In genomic region chr13:115725356-115725952, GRCm38 (mm10) we compare ENCODE assay signal across 15 mouse cellular contexts.
A peak's percentile ranks its signal among the peaks of the same experiment; 100 is the strongest.
DNase-seq lines count a peak whose midpoint lies in the region; ATAC-seq and TF ChIP-seq lines count a peak whose summit lies in the region.
"Had no signal": no experiment of that assay in that cellular context is flagged by ENCODE, and none has a peak within 500 bp of the region (broad histone marks: within the 10 kb centered on the region; RNA-seq: fewer than 3 reads in every experiment).

No protein-coding gene starts in this region.

- no peak for ATAC-seq in heart, embryonic 13.5 days (ENCODE audit: extremely low read depth, insufficient number of reproducible peaks, low FRiP score, low TSS enrichment)
- peak; percentile 42; the same call in 1 of the 2 replicates for ATAC-seq in midbrain, embryonic 15.5 days (replicated peaks)
- ATAC-seq in midbrain, embryonic 11.5 days (ENCODE audit: low FRiP score): no peak

- H3K27ac ChIP-seq in heart, embryonic 13.5 days (replicated peaks): no peak overlapping the region
- no peak overlapping the region for H3K27ac ChIP-seq in midbrain, embryonic 15.5 days
- H3K27ac ChIP-seq in midbrain, embryonic 11.5 days (ENCODE audit: low read depth, low read length): no peak overlapping the region
- H3K27ac ChIP-seq: embryonic facial prominence, embryonic 12.5 days; limb, embryonic 12.5 days; liver, embryonic 15.5 days had no signal

- H3K4me2 ChIP-seq in heart, embryonic 13.5 days: peak overlapping the region; percentile 22; the same call in 1 of the 2 replicates
- H3K4me2 ChIP-seq in midbrain, embryonic 15.5 days: no peak overlapping the region
- H3K4me2 ChIP-seq in midbrain, embryonic 11.5 days: no peak overlapping the region
- H3K4me2 ChIP-seq: embryonic facial prominence, embryonic 12.5 days; limb, embryonic 12.5 days; liver, embryonic 15.5 days had no signal

- TF ChIP-seq POLR2A in brain, embryonic 14.5 days (IDR thresholded peaks at IDR 0.05; ENCODE audit: borderline replicate concordance, extremely low read depth, insufficient read depth, insufficient read length, poor library complexity, severe bottlenecking): no peak

- H3K9ac ChIP-seq in heart, embryonic 13.5 days: no peak overlapping the region
- no peak overlapping the region for H3K9ac ChIP-seq in midbrain, embryonic 15.5 days
- no peak overlapping the region for H3K9ac ChIP-seq in midbrain, embryonic 11.5 days (ENCODE audit: low read length)
- H3K9ac ChIP-seq: embryonic facial prominence, embryonic 12.5 days; limb, embryonic 12.5 days; liver, embryonic 15.5 days had no signal

- WGBS in heart, embryonic 13.5 days: 34% methylated on average over 5 of the region's 5 CpGs
- WGBS in midbrain, embryonic 15.5 days: 71% methylated on average over 5 of the region's 5 CpGs
- 76% methylated on average over 5 of the region's 5 CpGs for WGBS in midbrain, embryonic 11.5 days

- 0 out of 2 replicates have a peak, but pooled peaks cover 4% of the 10 kb centered on the region for H3K4me1 ChIP-seq in heart, embryonic 13.5 days
- no peaks in the 10 kb centered on the region for H3K4me1 ChIP-seq in midbrain, embryonic 15.5 days
- H3K4me1 ChIP-seq in midbrain, embryonic 11.5 days (ENCODE audit: control insufficient read depth, insufficient read depth, low read length): no peaks in the 10 kb centered on the region
- H3K4me1 ChIP-seq: embryonic facial prominence, embryonic 12.5 days; limb, embryonic 12.5 days; liver, embryonic 15.5 days had no signal

- H3K4me3 ChIP-seq in heart, embryonic 13.5 days: no peak overlapping the region
- H3K4me3 ChIP-seq in midbrain, embryonic 15.5 days: no peak overlapping the region
- no peak overlapping the region for H3K4me3 ChIP-seq in midbrain, embryonic 11.5 days (ENCODE audit: low read depth, low read length)
- H3K4me3 ChIP-seq: embryonic facial prominence, embryonic 12.5 days; limb, embryonic 12.5 days; liver, embryonic 15.5 days had no signal

- H3K36me3 ChIP-seq in heart, embryonic 13.5 days: no peaks in the 10 kb centered on the region
- no peaks in the 10 kb centered on the region for H3K36me3 ChIP-seq in midbrain, embryonic 15.5 days (replicated peaks)
- H3K36me3 ChIP-seq in midbrain, embryonic 11.5 days (ENCODE audit: control insufficient read depth, insufficient read depth, low read length): no peaks in the 10 kb centered on the region
- H3K36me3 ChIP-seq: embryonic facial prominence, embryonic 12.5 days; limb, embryonic 12.5 days; liver, embryonic 15.5 days had no signal

- DNase-seq in heart, adult 18-20 months: no peak
- DNase-seq in midbrain, embryonic 11.5 days (ENCODE audit: low spot score, missing footprints): no peak
- peak; percentile 52 for DNase-seq in brain, embryonic 14.5 days (ENCODE audit: low read depth)
- DNase-seq in retina, embryonic 14.5 days (ENCODE audit: low spot score): peak; percentile 42
- no peak for DNase-seq in cerebellum, postnatal 25 days
- DNase-seq in layer of hippocampus, postnatal 14 days (ENCODE audit: low spot score in 2 of 2): no peak
- DNase-seq: cerebellum, adult 8-10 months; gastrocnemius, postnatal 36 days; lung, postnatal 4 days; thymus, postnatal 36 days had no signal

- TF ChIP-seq CTCF in brain, embryonic 14.5 days (IDR thresholded peaks at IDR 0.05; ENCODE audit: borderline replicate concordance, extremely low read depth, insufficient read depth, insufficient read length): no peak

- H3K9me3 ChIP-seq in heart, embryonic 13.5 days: no peaks in the 10 kb centered on the region
- H3K9me3 ChIP-seq in midbrain, embryonic 15.5 days: no peaks in the 10 kb centered on the region
- H3K9me3 ChIP-seq in midbrain, embryonic 11.5 days (ENCODE audit: control insufficient read depth, low read length): no peaks in the 10 kb centered on the region
- H3K9me3 ChIP-seq: embryonic facial prominence, embryonic 12.5 days; limb, embryonic 12.5 days; liver, embryonic 15.5 days had no signal

- no peaks in the 10 kb centered on the region for H3K27me3 ChIP-seq in heart, embryonic 13.5 days (replicated peaks)
- H3K27me3 ChIP-seq in midbrain, embryonic 15.5 days (replicated peaks): no peaks in the 10 kb centered on the region
- H3K27me3 ChIP-seq in midbrain, embryonic 11.5 days (ENCODE audit: control insufficient read depth, insufficient read depth, low read length): no peaks in the 10 kb centered on the region
- H3K27me3 ChIP-seq: embryonic facial prominence, embryonic 12.5 days; limb, embryonic 12.5 days; liver, embryonic 15.5 days had no signal

Comparison
In these comparisons a context has a peak if more than half of its experiments do, and no peak if none do; other contexts are left out.
1. DNase-seq: peak in brain, embryonic 14.5 days (single experiment) and retina, embryonic 14.5 days (single experiment); none in heart, adult 18-20 months (0 of 2), midbrain, embryonic 11.5 days (single experiment), cerebellum, postnatal 25 days (0 of 2) and layer of hippocampus, postnatal 14 days (0 of 2).